Mouse (Mus musculus) G1E (cell line): ENCODE results near the gene Hand1.

Experiments
- CTCF ChIP-seq: IDR thresholded peaks from 2 replicates; pipeline ENCODE4 v1.5.1; 2012; ENCODE audit warnings: low read depth, low read length, inconsistent platforms, mixed read lengths
- GATA1 ChIP-seq: IDR thresholded peaks from 2 replicates; pipeline ENCODE4 v1.6.1; 2012; ENCODE audit warnings: borderline replicate concordance, low read length, inconsistent platforms, mixed read lengths
- GATA2 ChIP-seq: IDR thresholded peaks from 2 replicates; pipeline ENCODE4 v1.6.1; 2012; ENCODE audit warnings: low read depth, low read length, inconsistent platforms, borderline replicate concordance
- POLR2AphosphoS5 ChIP-seq: IDR thresholded peaks from 2 replicates; pipeline ENCODE4 v1.6.1; 2012; ENCODE audit warnings: low read depth, low read length, inconsistent platforms; ENCODE audit not compliant: insufficient replicate concordance
- TAL1 ChIP-seq: conservative IDR thresholded peaks from 2 replicates; pipeline ENCODE4 v1.6.1; 2012; ENCODE audit warnings: low read depth, low read length, inconsistent platforms, mixed read lengths

- TF ChIP-seq TAL1, result no peak
- no peak for TF ChIP-seq CTCF
- TF ChIP-seq POLR2AphosphoS5, result no peak
- TF ChIP-seq GATA1, result no peak
- no peak for TF ChIP-seq GATA2
These were observed 2.5 kb downstream of the Hand1 start for GRCm38 (mm10) chr11:57829871-57830775.
